Mouse (Mus musculus): ENCODE data around the gene Tubb4a. TPM values are rescaled to one million over a fixed set of nuclear protein-coding genes. Genes with fewer than 3 reads are reported as not detected.
"Not testable (repeated sequence)": the region's sequence is repeated elsewhere in the genome, so short reads cannot be mapped to it uniquely, and the experiment has no call there.

Gene Tubb4a
- total RNA-seq, 2 experiments from 2014 or later = 543 to 577 TPM

DNA sequence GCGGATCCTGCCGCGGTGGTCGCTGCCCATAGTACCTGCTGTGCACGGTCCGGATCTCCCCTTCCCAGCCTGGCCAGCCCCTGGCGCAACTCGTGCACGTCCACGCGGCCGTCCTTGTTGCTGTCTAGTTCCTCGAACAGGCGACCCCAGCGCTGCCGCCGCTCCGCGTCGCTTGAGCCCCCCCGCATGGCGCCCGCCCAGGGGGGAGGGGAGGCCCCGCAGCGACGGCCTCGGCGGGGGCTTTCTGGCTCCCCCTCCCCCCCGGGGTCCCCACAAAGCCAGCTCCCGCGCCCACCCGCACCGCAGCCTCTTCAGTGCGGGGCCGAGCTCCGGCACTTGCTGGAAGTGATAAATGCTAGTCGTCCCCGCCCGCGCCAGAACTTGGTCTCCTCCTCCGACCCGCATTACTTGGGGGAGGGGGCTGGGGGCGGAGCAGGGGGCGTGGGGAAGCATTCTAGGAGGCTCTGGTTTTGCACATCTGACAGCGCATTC is 28.1 kb downstream of the Tubb4a start, which contains the start of gene Slc25a23:
Gene Slc25a23, minus strand, starts transcription at position 378 of the 492 bp plus-strand sequence.
- DNase-seq (ENCODE audit: low spot score in 2 of 2) = peak; percentile 63 to 74

DNA sequence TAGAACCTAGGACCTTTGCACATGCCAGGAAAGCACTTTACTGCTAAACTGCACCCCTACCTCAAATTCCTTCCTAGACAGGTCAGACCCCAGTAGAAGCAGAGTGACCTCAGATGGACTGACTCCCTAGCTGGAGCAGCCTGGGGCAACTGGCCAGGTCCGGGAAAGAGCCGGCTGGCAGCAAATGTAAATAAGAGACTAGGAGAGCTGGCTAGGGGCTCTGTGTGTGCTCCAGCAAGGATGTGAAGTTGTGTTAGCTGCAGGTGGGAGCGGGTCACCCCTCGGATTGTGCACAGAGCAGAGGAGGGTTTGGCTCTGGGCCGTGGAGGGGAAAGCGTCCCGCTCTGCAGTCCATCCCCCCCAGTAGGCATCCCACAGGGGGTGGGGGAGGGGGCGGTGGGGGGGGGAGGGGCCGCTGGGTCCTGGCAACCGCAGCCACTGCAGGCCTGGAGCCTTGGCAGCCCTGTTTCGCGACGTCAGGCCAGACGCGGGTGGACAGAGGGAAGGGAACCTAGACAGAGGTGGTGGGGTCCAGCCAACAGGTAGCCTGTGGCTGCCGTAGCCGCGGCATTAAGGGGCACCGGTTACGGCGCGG is 28.6 kb downstream of the Tubb4a start, which contains the start of gene Crb3:
Gene Crb3, plus strand, starts transcription at position 215 of the 595 bp plus-strand sequence.
- DNase-seq (ENCODE audit: low spot score in 2 of 2) = peak; percentile 24 to 29

DNA sequence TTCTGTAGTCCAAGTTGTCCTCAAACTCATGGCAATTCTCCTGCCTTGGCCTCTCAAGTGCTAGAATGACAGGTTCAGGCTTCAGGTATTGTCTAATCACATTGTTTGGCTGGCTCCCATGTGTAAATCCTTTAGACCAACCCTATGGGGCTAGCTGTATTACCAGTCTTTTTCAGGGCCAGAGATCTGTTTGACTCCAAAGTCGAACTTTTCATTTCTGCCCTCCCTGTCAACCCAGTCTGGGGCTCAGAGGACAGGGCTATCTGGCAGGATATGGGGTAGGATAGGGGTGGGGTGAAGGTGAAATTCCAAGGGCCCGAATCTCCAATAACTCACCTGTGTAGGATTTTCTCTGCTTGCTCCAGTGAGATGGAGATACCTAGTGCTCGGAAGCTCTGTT is 31.3 kb downstream of the Tubb4a start:
- DNase-seq (ENCODE audit: low spot score in 2 of 2) = no peak

DNA sequence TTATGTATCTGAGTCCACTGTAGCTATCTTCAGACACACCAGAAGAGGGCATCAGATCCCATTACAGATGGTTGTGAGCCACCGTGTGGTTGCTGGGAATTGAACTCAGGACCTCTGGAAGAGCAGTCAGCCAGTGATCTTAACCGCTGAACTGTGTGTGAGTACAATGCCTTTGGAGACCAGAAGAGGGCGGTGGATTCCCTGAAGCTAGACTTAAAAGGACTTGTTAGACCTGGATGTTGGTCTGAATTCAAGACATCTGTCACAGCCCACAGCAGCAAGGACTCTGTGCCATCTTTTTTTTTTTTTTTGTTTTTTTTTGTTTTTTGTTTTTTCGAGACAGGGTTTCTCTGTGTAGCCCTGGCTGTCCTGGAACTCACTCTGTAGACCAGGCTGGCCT is 35.9 kb downstream of the Tubb4a start:
- DNase-seq (ENCODE audit: low spot score in 2 of 2) = not testable (repeated sequence)

DNA sequence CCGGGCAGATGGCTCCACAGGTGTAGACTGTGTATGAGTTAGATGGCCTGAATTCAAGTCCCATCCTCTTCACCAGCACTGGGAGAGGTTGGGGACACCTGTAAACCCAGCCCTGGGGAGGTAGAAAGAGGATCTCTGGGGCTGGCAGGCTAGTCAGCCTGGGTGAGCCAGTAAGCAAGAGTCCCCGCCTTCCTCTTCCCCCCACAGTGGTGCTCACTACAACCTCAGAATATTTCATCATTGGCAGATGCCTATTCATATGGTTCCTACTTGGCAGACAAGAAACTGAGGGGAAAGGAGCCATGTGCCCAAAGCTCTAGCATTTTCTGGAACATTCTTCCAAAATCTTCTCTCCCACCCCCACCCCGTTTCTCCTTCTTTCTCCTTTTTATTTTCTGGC is 38.8 kb downstream of the Tubb4a start:
- no peak for DNase-seq (ENCODE audit: low spot score in 2 of 2)

DNA sequence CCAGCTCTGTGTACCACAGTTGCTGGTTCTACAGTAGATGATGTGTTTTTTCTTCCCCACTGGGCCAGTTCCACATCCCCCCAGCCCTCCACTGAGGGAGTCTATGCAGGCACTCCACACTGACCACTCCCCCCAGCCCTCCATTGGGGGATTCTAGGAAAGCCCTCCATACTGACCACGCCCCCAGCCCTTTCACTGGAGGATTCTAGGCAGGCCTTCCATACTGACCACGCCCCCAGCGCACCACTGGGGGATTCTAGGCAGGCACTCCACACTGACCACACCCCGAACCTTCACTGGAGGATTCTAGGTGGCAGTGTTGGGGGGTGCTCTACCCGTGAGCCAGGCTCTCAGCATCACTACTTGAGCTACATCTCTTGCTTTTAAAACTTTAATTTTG is 40.2 kb downstream of the Tubb4a start:
- DNase-seq (ENCODE audit: low spot score in 2 of 2) = no peak

DNA sequence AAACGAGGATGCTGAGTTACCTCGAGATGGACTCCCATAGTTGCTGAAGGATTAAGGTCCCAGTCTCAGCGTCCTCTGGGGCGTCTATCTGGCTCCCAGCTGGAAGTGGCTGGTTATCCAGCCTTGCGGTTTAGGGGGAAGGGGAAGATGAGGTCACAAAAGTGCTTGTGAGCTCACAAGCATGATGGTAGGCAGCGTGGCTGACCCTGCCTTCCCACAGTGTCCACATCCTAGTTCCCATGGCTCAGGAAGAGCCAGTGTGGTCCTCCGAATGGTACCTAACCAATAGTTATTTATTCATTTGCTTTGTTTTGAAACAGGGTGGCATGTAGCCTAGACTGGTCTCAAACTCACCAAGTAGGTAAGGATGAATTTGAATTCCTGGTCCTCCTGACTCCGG is 46.0 kb downstream of the Tubb4a start, which contains the start of gene Slc25a41:
Gene Slc25a41, minus strand, starts transcription at position 101 of the 400 bp plus-strand sequence.
- no peak for DNase-seq (ENCODE audit: low spot score in 2 of 2)

DNA sequence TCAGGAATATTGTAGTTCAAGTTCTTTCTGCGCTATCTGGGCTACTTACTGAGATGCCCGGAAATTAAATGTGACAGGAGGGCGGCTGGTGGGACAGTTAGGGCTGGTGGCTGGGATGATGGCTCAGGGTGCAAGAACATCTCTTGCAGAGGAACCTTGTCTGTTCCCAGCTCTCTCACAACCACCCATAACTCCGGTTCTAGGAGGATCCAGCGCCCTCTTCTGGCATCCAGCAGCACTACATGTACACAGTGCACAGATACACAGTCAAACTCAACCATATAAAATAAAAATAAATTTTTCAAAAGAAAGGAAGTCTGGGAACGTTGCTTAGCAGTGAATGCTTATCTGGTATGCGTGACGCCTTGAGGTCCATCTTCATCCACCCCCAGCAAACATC is 48.6 kb downstream of the Tubb4a start:
- DNase-seq (ENCODE audit: low spot score in 2 of 2) = no peak

DNA sequence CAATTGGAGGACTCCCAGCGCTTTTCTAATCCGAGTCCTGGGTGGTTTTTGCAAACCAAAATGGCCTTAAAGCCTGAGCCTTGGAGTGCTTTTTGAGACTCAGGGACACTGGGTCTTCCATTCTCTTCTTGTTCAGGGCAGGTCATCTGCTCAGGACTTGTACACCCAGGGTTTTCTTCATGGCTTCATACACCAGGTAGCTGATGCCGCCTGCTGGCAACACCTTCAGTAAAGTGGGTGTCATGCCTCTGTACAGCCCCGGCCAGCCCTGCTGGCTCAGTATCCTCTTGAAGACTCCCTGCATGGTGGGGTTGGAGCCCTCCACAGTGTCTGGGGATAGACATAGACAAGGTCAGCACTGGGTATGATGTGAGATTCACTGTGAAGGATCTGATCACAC is 54.7 kb downstream of the Tubb4a start:
- DNase-seq (ENCODE audit: low spot score in 2 of 2) = no peak

DNA sequence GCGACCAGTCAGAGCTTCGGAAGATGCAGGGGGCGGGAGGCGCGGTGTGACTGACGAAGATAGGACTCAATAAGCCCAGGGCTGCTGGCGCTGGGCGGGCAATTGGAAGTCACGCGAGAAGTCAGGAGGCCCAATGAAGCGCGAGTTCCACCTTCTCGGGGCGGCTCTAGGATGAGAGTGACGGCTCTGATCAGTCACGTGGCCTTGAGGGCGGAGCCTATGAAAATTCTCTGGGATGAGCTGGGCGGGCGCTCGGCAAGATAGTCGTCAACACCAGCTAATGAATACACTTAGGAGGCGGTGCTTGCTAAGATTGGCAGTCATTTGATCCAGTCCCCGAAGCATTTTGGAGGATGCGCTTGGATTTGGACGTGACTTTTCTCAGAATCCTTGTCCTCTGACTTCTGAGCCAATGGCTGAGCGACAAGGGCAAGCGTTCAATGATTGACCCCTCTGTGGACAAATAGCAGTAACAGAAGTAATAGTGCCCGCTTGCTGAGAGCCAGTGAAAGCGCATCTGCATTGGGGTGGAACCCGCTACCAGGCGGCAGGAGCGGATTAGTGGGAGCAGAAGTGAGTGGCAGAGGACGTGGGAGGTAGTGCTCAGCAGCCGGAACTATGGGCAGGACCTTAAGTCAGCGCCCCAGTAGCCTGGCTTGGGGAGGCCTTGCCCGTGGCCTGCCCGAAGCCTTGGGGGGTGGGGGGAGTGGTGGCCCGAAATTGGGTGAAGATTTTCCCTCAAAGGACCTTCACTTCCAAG is 55.7 kb downstream of the Tubb4a start:
- peak; percentile 98 to 100 for DNase-seq (ENCODE audit: low spot score in 2 of 2)

DNA sequence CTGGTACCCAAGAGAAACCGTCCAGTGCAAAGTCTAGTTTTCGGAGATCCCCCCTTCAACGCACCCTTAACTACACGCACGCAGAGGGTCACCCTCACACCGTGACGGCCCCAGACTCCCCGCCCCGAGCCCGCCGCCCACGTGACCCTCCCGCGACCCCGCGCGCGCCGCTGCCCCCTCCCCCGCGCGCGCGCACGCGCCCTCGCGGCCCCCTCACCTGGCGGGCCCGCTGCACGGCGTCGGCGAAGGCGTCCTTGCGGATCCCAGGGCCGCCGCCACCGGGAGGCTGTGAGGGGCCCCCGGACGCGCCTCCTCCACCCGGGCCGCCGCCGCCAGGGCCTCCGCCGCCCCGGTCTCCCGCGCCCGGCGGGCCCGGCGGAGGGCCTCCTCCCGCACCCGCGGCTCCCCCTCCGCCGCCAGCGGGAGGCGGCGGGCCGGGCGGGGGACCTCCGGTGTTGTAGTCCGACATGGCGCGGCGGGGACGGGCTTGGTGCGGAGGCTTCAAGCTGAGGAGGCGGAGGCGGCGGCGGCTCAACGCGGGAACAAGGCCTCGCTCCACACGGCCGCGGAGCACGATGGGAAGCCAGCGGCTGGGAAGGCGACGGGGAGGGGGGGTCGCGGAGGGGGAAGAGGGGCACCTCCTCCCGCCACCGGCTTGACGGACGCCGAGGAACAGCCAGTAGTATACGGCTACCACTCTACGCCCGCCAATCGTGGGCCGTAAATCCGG is 56.5 kb downstream of the Tubb4a start, which contains the start of gene Khsrp:
Gene Khsrp, minus strand, starts transcription at position 592 of the 730 bp plus-strand sequence.
- DNase-seq (ENCODE audit: low spot score in 2 of 2) = peak; percentile 18 to 42

Other genes with a start within 250 kb of the Tubb4a start
- gene Acsbg2, start 213.3 kb downstream of the Tubb4a start, total RNA-seq (2021) = not detected
- under 1 TPM; 0.14 to 0.40 TPM for gene 1700061G19Rik, start 212.3 kb downstream of the Tubb4a start, total RNA-seq (2021)
- 10 to 100 TPM; 86.7 to 95.8 TPM for gene Mllt1, start 152.4 kb downstream of the Tubb4a start, total RNA-seq (2021)
- gene Acer1, start 105.7 kb downstream of the Tubb4a start, total RNA-seq (2021) = not detected
- gene Clpp, start 97.5 kb downstream of the Tubb4a start, total RNA-seq (2021) = 10 to 100 TPM; 63.8 to 67.7 TPM
- 10 to 100 TPM; 26.1 to 28.1 TPM for gene Alkbh7, start 90.4 kb downstream of the Tubb4a start, total RNA-seq (2021)
- gene Pspn, start 87.8 kb downstream of the Tubb4a start, total RNA-seq (2021) = under 1 TPM in 1 of 2 experiments, not detected in 1; 0.82 TPM
- 10 to 100 TPM; 60.7 to 64.5 TPM for gene Gtf2f1, start 76.5 kb downstream of the Tubb4a start, total RNA-seq (2021)
- under 1 TPM in 1 of 2 experiments, not detected in 1; 0.49 TPM for gene Gm17949, start 76.3 kb downstream of the Tubb4a start, total RNA-seq (2021)
- gene Khsrp, start 56.3 kb downstream of the Tubb4a start, total RNA-seq (2021) = 100 to 1,000 TPM; 106 to 108 TPM
- gene Slc25a41, start 46.1 kb downstream of the Tubb4a start, total RNA-seq (2021) = under 1 TPM in 1 of 2 experiments, not detected in 1; 0.40 TPM
- 1 to 10 TPM in 1 of 2 experiments, under 1 TPM in 1; 0.68 to 1.6 TPM for gene Crb3, start 28.7 kb downstream of the Tubb4a start, total RNA-seq (2021)
- gene Slc25a23, start 27.9 kb downstream of the Tubb4a start, total RNA-seq (2021) = 100 to 1,000 TPM; 314 to 325 TPM
- 1 to 10 TPM; 1.2 to 1.8 TPM for gene Dennd1c, start 9.3 kb downstream of the Tubb4a start, total RNA-seq (2021)
- gene Tnfsf9, start 17.5 kb upstream of the Tubb4a start, total RNA-seq (2021) = under 1 TPM; 0.37 to 0.52 TPM
- not detected for gene Cd70, start 62.0 kb upstream of the Tubb4a start, total RNA-seq (2021)
- gene Tnfsf14, start 106.4 kb upstream of the Tubb4a start, total RNA-seq (2021) = not detected
- gene C3, start 140.4 kb upstream of the Tubb4a start, total RNA-seq (2021) = under 1 TPM in 1 of 2 experiments, not detected in 1; 0.84 TPM
- 10 to 100 TPM; 24.1 to 26.7 TPM for gene Gpr108, start 160.7 kb upstream of the Tubb4a start, total RNA-seq (2021)
- 10 to 100 TPM in 1 of 2 experiments, 1 to 10 TPM in 1; 9.5 to 10.2 TPM for gene Trip10, start 161.7 kb upstream of the Tubb4a start, total RNA-seq (2021)
- 1 to 10 TPM; 2.9 to 3.1 TPM for gene Vav1, start 191.3 kb upstream of the Tubb4a start, total RNA-seq (2021)

All from left cerebral cortex, adult 18-20 months (tissue).